Mouse (Mus musculus) adrenal gland, postnatal 36 days (tissue): Measurements from ENCODE around the gene Ehd1. TPM values are rescaled to one million over a fixed set of nuclear protein-coding genes. Genes with fewer than 3 reads are reported as not detected.
A peak's percentile ranks its signal among the peaks of the same experiment; 100 is the strongest.

Experiments
- DNase-seq, 2 experiments: peaks; one replicate each; pipeline ENCODE4 v3.0.0; 2021; ENCODE audit warnings: mixed read lengths in 1 of 2
- long read RNA-seq, 2 experiments: library from polyadenylated mRNA; stranded (forward); transcript quantifications; one replicate each; pipeline ENCODE4 v2.0.0; 2021; ENCODE audit warnings: borderline sequencing depth in 2 of 2
- total RNA-seq, 2 experiments: library from RNA; stranded (reverse); gene quantifications; 2 replicates each; pipeline ENCODE4 v1.2.3; 2021

The Ehd1 gene
- 100 to 1,000 TPM; 119 to 188 TPM for total RNA-seq
- long read RNA-seq, experiment 1, transcript Ehd1-201 (5 exons, 3,353 nt): major isoform, 164 of 183 reads
- long read RNA-seq, experiment 1, partial matches to known transcripts: 5 of 183 reads
- long read RNA-seq, experiment 1, other reads (novel, unspliced or antisense): 14 of 183 reads
- long read RNA-seq, experiment 2, transcript Ehd1-201 (5 exons, 3,353 nt): major isoform, 76 of 91 reads
- long read RNA-seq, experiment 2, partial matches to known transcripts: 2 of 91 reads
- long read RNA-seq, experiment 2, other reads (novel, unspliced or antisense): 13 of 91 reads

GRCm38 (mm10) chr19:6276426-6277421 lies at the start of gene Ehd1:
Gene Ehd1 (plus strand): TSS chr19:6276725.
- DNase-seq: peak; percentile 98 to 99

- peak; percentile 77 to 84 for DNase-seq
Measured at GRCm38 (mm10) chr19:6226763-6227162, 49.8 kb upstream of the Ehd1 start.

GRCm38 (mm10) chr19:6227864-6228263 lies 48.7 kb upstream of the Ehd1 start:
- no peak for DNase-seq

- DNase-seq: peak; percentile 87 to 88
Measured at GRCm38 (mm10) chr19:6230411-6230810, 46.1 kb upstream of the Ehd1 start.

GRCm38 (mm10) chr19:6231036-6231435 lies 45.5 kb upstream of the Ehd1 start:
- DNase-seq: peak; percentile 65 to 68

GRCm38 (mm10) chr19:6233647-6234046 lies 42.9 kb upstream of the Ehd1 start:
- no peak for DNase-seq

- peak; percentile 72 to 73 for DNase-seq
Measured at GRCm38 (mm10) chr19:6234337-6235083, 42.0 kb upstream of the Ehd1 start.

- peak; percentile 96 to 98 for DNase-seq
Measured at GRCm38 (mm10) chr19:6235084-6236052, 41.2 kb upstream of the Ehd1 start, which contains the start of gene Ppp2r5b. Gene Ppp2r5b (minus strand): TSS chr19:6235872.

GRCm38 (mm10) chr19:6236053-6236441 lies 40.5 kb upstream of the Ehd1 start:
- peak; percentile 92 for DNase-seq

GRCm38 (mm10) chr19:6236842-6237241 lies 39.7 kb upstream of the Ehd1 start:
- DNase-seq: no peak

- no peak for DNase-seq
Measured at GRCm38 (mm10) chr19:6238740-6239139, 37.8 kb upstream of the Ehd1 start.

- no peak for DNase-seq
Measured at GRCm38 (mm10) chr19:6240136-6240535, 36.4 kb upstream of the Ehd1 start.

- DNase-seq: no peak
Measured at GRCm38 (mm10) chr19:6240725-6241124, 35.8 kb upstream of the Ehd1 start.

GRCm38 (mm10) chr19:6241274-6242107 lies 35.0 kb upstream of the Ehd1 start, which contains the start of gene Atg2a:
Gene Atg2a (plus strand): TSS chr19:6241668.
- peak; percentile 99 for DNase-seq

- peak; percentile 60 to 75 for DNase-seq
Measured at GRCm38 (mm10) chr19:6242281-6242680, 34.2 kb upstream of the Ehd1 start.

- no peak for DNase-seq
Measured at GRCm38 (mm10) chr19:6243226-6243625, 33.3 kb upstream of the Ehd1 start.

- no peak for DNase-seq
Measured at GRCm38 (mm10) chr19:6245806-6246205, 30.7 kb upstream of the Ehd1 start.

GRCm38 (mm10) chr19:6247526-6248300 lies 28.8 kb upstream of the Ehd1 start:
- DNase-seq: peak in 1 of 2 experiments; percentile 68

GRCm38 (mm10) chr19:6253021-6253420 lies 23.5 kb upstream of the Ehd1 start:
- DNase-seq: no peak
